Comparison of ENCODE assay signal across 8 mouse cellular contexts in genomic region chr16:38087645-38088125, GRCm38 (mm10). TPM values are rescaled to one million over a fixed set of nuclear protein-coding genes. Genes with fewer than 3 reads are reported as not detected.
A peak's percentile ranks its signal among the peaks of the same experiment; 100 is the strongest.
DNase-seq lines count a peak whose midpoint lies in the region; ATAC-seq and TF ChIP-seq lines count a peak whose summit lies in the region.

No protein-coding gene starts in this region.

- H3K9me3 ChIP-seq in heart, embryonic 11.5 days (replicated peaks; ENCODE audit: control insufficient read depth, low read length), result no peaks in the 10 kb centered on the region
- H3K9me3 ChIP-seq in E14TG2a.4 (ENCODE audit: low read length), result no peaks in the 10 kb centered on the region
- no peaks in the 10 kb centered on the region for H3K9me3 ChIP-seq in embryonic facial prominence, embryonic 14.5 days (ENCODE audit: control insufficient read depth, low read length)
- H3K9me3 ChIP-seq in limb, embryonic 15.5 days, result no peaks in the 10 kb centered on the region

- H3K27ac ChIP-seq in heart, embryonic 11.5 days (ENCODE audit: low read depth, low read length), result peak overlapping the region; percentile 97
- H3K27ac ChIP-seq in embryonic facial prominence, embryonic 14.5 days (replicated peaks; ENCODE audit: low read depth, low read length), result peak overlapping the region; percentile 100
- H3K27ac ChIP-seq in limb, embryonic 15.5 days, result peak overlapping the region; percentile 100

- H3K9ac ChIP-seq in heart, embryonic 11.5 days (ENCODE audit: low read depth, low read length), result peak overlapping the region; percentile 92
- peak overlapping the region; percentile 95 for H3K9ac ChIP-seq in embryonic facial prominence, embryonic 14.5 days (ENCODE audit: low read depth, low read length)
- peak overlapping the region; percentile 89 for H3K9ac ChIP-seq in limb, embryonic 15.5 days

- H3K36me3 ChIP-seq in heart, embryonic 11.5 days (ENCODE audit: control insufficient read depth, insufficient read depth, low read length), result no peaks in the 10 kb centered on the region
- no peaks in the 10 kb centered on the region for H3K36me3 ChIP-seq in E14TG2a.4 (ENCODE audit: insufficient read depth, low read length)
- H3K36me3 ChIP-seq in embryonic facial prominence, embryonic 14.5 days (ENCODE audit: control insufficient read depth, insufficient read depth, low read length), result no peaks in the 10 kb centered on the region
- H3K36me3 ChIP-seq in limb, embryonic 15.5 days, result no peaks in the 10 kb centered on the region

- no peaks in the 10 kb centered on the region for H3K27me3 ChIP-seq in heart, embryonic 11.5 days (ENCODE audit: control insufficient read depth, insufficient read depth, low read length)
- H3K27me3 ChIP-seq in E14TG2a.4 (ENCODE audit: insufficient read depth, low read length), result no peaks in the 10 kb centered on the region
- no peaks in the 10 kb centered on the region for H3K27me3 ChIP-seq in embryonic facial prominence, embryonic 14.5 days (replicated peaks; ENCODE audit: control insufficient read depth, insufficient read depth, low read length)
- no peaks in the 10 kb centered on the region for H3K27me3 ChIP-seq in limb, embryonic 15.5 days

- H3K4me1 ChIP-seq in heart, embryonic 11.5 days (ENCODE audit: control insufficient read depth, insufficient read depth, low read length), result peaks cover 3% of the 10 kb centered on the region; the same call in 1 of the 2 replicates
- H3K4me1 ChIP-seq in E14TG2a.4 (replicated peaks; ENCODE audit: low read depth, low read length), result peaks cover 35% of the 10 kb centered on the region
- peaks cover 9% of the 10 kb centered on the region; the same call in 1 of the 2 replicates for H3K4me1 ChIP-seq in embryonic facial prominence, embryonic 14.5 days (ENCODE audit: control insufficient read depth, insufficient read depth, low read length)
- H3K4me1 ChIP-seq in limb, embryonic 15.5 days, result peaks cover 7% of the 10 kb centered on the region

- H3K4me3 ChIP-seq in heart, embryonic 11.5 days (ENCODE audit: low read depth, low read length), result peak overlapping the region; percentile 70
- H3K4me3 ChIP-seq in E14TG2a.4 (replicated peaks; ENCODE audit: low read length), result peak overlapping the region; percentile 98
- peak overlapping the region; percentile 93 for H3K4me3 ChIP-seq in embryonic facial prominence, embryonic 14.5 days (ENCODE audit: low read depth, low read length)
- H3K4me3 ChIP-seq in limb, embryonic 15.5 days, result peak overlapping the region; percentile 83

- H3K4me2 ChIP-seq in heart, embryonic 11.5 days, result peak overlapping the region; percentile 91
- H3K4me2 ChIP-seq in embryonic facial prominence, embryonic 14.5 days (ENCODE audit: low read depth, low read length), result peak overlapping the region; percentile 79
- peak overlapping the region; percentile 66 for H3K4me2 ChIP-seq in limb, embryonic 15.5 days

- ATAC-seq in heart, embryonic 11.5 days (replicated peaks; ENCODE audit: insufficient number of reproducible peaks, low FRiP score, low TSS enrichment), result no peak
- ATAC-seq in embryonic facial prominence, embryonic 14.5 days (ENCODE audit: low read depth), result no peak
- no peak for ATAC-seq in limb, embryonic 15.5 days (ENCODE audit: insufficient number of reproducible peaks, low FRiP score, low TSS enrichment, low read depth)

- WGBS in heart, embryonic 11.5 days (ENCODE audit: insufficient replicate concordance), result 6% methylated on average over 11 of the region's 11 CpGs
- 3% methylated on average over 11 of the region's 11 CpGs for WGBS in embryonic facial prominence, embryonic 14.5 days
- WGBS in limb, embryonic 15.5 days, result 4% methylated on average over 11 of the region's 11 CpGs

- no peak for TF ChIP-seq CTCF in E14TG2a.4 (conservative IDR thresholded peaks at IDR 0.05; ENCODE audit: low read length)

- DNase-seq in heart, postnatal 25 days (ENCODE audit: low spot score), result no peak
- DNase-seq in embryonic facial prominence, embryonic 14.5 days (ENCODE audit: low spot score), result peak; percentile 56
- DNase-seq in spleen, postnatal 14 days (ENCODE audit: low spot score in 2 of 2), result no peak
- DNase-seq in gastrocnemius, postnatal 10 days, result no peak
- no peak for DNase-seq in testis, postnatal 10 days (ENCODE audit: low spot score)

- intact Hi-C loops in heart, postnatal 25 days (cut with DNase I), result loop anchor here (2.0 to 5.0 kb wide), 2 partner anchors 95 to 107 kb away; no protein-coding TSS in a partner anchor

RNA-seq across cellular contexts. Expression of gene Gsk3b, which starts 1.1 kb away (rescaled TPM):
- polyA plus RNA-seq in heart, embryonic 11.5 days (2014; fragmentation: Nextera tagmentation; extraction: Ambion mirVana), result 41.2 and 57.5 TPM in 2 replicates
- total RNA-seq in heart, postnatal 25 days (2021), result 10 to 100 TPM; 52.7 to 55.2 TPM
- polyA plus RNA-seq in embryonic facial prominence, embryonic 14.5 days (2014; fragmentation: Nextera tagmentation; extraction: Ambion mirVana), result 54.2 and 60.3 TPM in 2 replicates
- polyA plus RNA-seq in limb, embryonic 15.5 days (2015; fragmentation: Nextera tagmentation; extraction: Ambion mirVana), result 52.0 and 55.3 TPM in 2 replicates
- total RNA-seq in gastrocnemius, postnatal 10 days (2021), result 10 to 100 TPM; 58.8 to 65.8 TPM
